In the genomic region with DNA sequence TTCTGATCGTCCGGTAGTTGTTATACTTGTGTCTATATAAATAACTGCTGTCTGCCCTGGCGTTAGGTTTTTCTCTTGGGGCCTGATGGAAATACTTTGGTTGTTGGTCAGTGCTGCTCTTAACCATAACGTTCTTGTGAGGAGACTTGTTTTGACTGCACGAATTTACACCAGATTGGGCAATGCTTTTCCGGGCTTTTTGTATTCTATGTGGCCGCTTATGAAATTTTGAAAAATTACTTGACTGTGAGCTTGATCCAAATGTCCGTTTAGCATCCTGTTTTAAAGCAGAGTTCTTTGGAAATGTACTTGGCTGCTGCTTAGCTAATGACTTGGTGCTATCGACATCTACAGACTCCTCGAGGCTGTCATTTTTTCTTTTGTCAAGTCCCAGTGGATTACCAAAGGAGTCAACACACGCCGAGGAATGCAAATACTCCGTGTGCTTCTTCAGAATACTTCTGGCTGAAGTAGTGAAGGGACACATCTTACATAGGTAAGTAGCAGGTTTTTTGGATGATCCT, we compare ENCODE assay signal across 31 mouse cellular contexts. TPM values are rescaled to one million over a fixed set of nuclear protein-coding genes. Genes with fewer than 3 reads are reported as not detected.
"Had no signal": no experiment of that assay in that cellular context is flagged by ENCODE, and none has a peak within 500 bp of the region (broad histone marks: within the 10 kb centered on the region; RNA-seq: fewer than 3 reads in every experiment).

No protein-coding gene starts in this region.

- H3K9ac ChIP-seq: limb, embryonic 13.5 days; liver, embryonic 12.5 days; liver, embryonic 15.5 days; midbrain, embryonic 13.5 days; neural tube, embryonic 13.5 days; stomach, embryonic 15.5 days had no signal

- H3K9me3 ChIP-seq: limb, embryonic 13.5 days; liver, embryonic 12.5 days; liver, embryonic 15.5 days; megakaryocyte, embryonic 14.5 days; midbrain, embryonic 10.5 days; midbrain, embryonic 13.5 days; neural tube, embryonic 13.5 days; stomach, embryonic 15.5 days had no signal

- ATAC-seq: inflammation-experienced regulatory T-cells, adult 6 months; intestine, embryonic 16.5 days; liver, embryonic 12.5 days; midbrain, embryonic 13.5 days; midbrain, embryonic 16.5 days had no signal

- DNase-seq: kidney, adult 2 months; kidney, postnatal 25 days; layer of hippocampus, adult 9-11 months; liver; retina, postnatal 1 day; right cerebral cortex, postnatal 25 days; spleen, adult 18-20 months; thymus, postnatal 25 days had no signal

- H3K4me1 ChIP-seq: liver, embryonic 12.5 days; liver, embryonic 15.5 days; midbrain, embryonic 10.5 days; stomach, embryonic 15.5 days had no signal

- H3K27ac ChIP-seq: kidney, postnatal 0 days; layer of hippocampus, adult 2 months; limb, embryonic 13.5 days; liver, embryonic 12.5 days; liver, embryonic 15.5 days; midbrain, embryonic 10.5 days; midbrain, embryonic 13.5 days; neural tube, embryonic 13.5 days; stomach, embryonic 15.5 days had no signal

- H3K27me3 ChIP-seq: limb, embryonic 13.5 days; liver, embryonic 12.5 days; liver, embryonic 15.5 days; megakaryocyte, embryonic 14.5 days; midbrain, embryonic 13.5 days; neural tube, embryonic 13.5 days; stomach, embryonic 15.5 days had no signal

- H3K4me3 ChIP-seq: layer of hippocampus, adult 2 months; limb, embryonic 13.5 days; liver, embryonic 12.5 days; liver, embryonic 15.5 days; megakaryocyte, embryonic 14.5 days; midbrain, embryonic 10.5 days; midbrain, embryonic 13.5 days; myocyte; neural tube, embryonic 13.5 days; stomach, embryonic 15.5 days had no signal

- H3K4me2 ChIP-seq: limb, embryonic 13.5 days; liver, embryonic 12.5 days; liver, embryonic 15.5 days; midbrain, embryonic 13.5 days; neural tube, embryonic 13.5 days; stomach, embryonic 15.5 days had no signal

RNA-seq across cellular contexts. Expression of a gene that starts 27.6 kb away (rescaled TPM):
- total RNA-seq: layer of hippocampus, adult 2 months; layer of hippocampus, postnatal 25 days; left cerebral cortex, adult 18-20 months; left cerebral cortex, postnatal 10 days; left cerebral cortex, postnatal 36 days; monocyte, adult 5-6 weeks; neutrophil, adult 5-6 weeks had no signal
- polyA plus RNA-seq: inflammation-experienced regulatory T-cells, adult 6 months; intestine, embryonic 16.5 days; kidney, adult 2 months; kidney, embryonic 14.5 days; kidney, postnatal 0 days; large intestine, adult 2 months; limb, embryonic 13.5 days; liver, embryonic 12.5 days; liver, embryonic 15.5 days; midbrain, embryonic 10.5 days; midbrain, embryonic 13.5 days; midbrain, embryonic 16.5 days; myocyte; neural tube, embryonic 13.5 days; stomach, embryonic 15.5 days; thymus, postnatal 0 days had no signal
